Mouse (Mus musculus) intestine, embryonic 14.5 days (tissue): ENCODE data around the gene Traf3ip3. TPM values are rescaled to one million over a fixed set of nuclear protein-coding genes. Genes with fewer than 3 reads are reported as not detected.

ENCODE experiments used
- ATAC-seq: fragments of 200-750 bp; cut with Nextera tagmentation; replicated peaks from 2 replicates; pipeline ENCODE4 v1.8.0; 2017; ENCODE audit warnings: low read depth, moderate number of reproducible peaks, moderate TSS enrichment, moderate library complexity; ENCODE audit not compliant: low FRiP score, low TSS enrichment
- DNase-seq: peaks from one replicate; pipeline ENCODE4 v3.0.0-alpha.2; 2018; ENCODE audit warnings: low spot score
- H3K27ac ChIP-seq: fragments of 300-500 bp; sonication (generic); 2 replicates; pipeline ENCODE4 v1.5.1; 2014; ENCODE audit warnings: low read depth, mild to moderate bottlenecking, control low read depth
- H3K27me3 ChIP-seq: fragments of 300-500 bp; sonication (generic); replicated peaks from 2 replicates; pipeline ENCODE4 v1.6.1; 2014; ENCODE audit warnings: low read length, control low read depth; ENCODE audit not compliant: control insufficient read depth, insufficient read depth
- H3K36me3 ChIP-seq: fragments of 300-500 bp; sonication (generic); 2 replicates; pipeline ENCODE4 v1.6.1; 2014; ENCODE audit warnings: low read length, control low read depth; ENCODE audit not compliant: control insufficient read depth, insufficient read depth
- H3K4me1 ChIP-seq: fragments of 300-500 bp; sonication (generic); replicated peaks from 2 replicates; pipeline ENCODE4 v1.6.1; 2014; ENCODE audit warnings: low read length, control low read depth, mixed read lengths; ENCODE audit not compliant: control insufficient read depth, insufficient read depth
- H3K4me2 ChIP-seq: fragments of 300-500 bp; sonication (generic); 2 replicates; pipeline ENCODE4 v1.6.1; 2014; ENCODE audit warnings: low read length
- H3K4me3 ChIP-seq: fragments of 300-500 bp; sonication (generic); 2 replicates; pipeline ENCODE4 v1.5.1; 2014; ENCODE audit warnings: low read depth, low read length, control low read depth, mixed read lengths
- H3K9ac ChIP-seq: fragments of 300-500 bp; sonication (generic); 2 replicates; pipeline ENCODE4 v1.6.1; 2014; ENCODE audit warnings: mild to moderate bottlenecking, low read length
- H3K9me3 ChIP-seq: fragments of 300-500 bp; sonication (generic); 2 replicates; pipeline ENCODE4 v1.6.1; 2016; ENCODE audit warnings: low read length, control low read depth; ENCODE audit not compliant: control insufficient read depth
- WGBS: fragments of 180-500 bp; shearing (Covaris S2); extraction: QIAGEN DNeasy Blood & Tissue Kit; methylation state at CpG from one replicate; pipeline ENCODE4 v1.1.7; 2014; 5-methylcytosine and 5-hydroxymethylcytosine counted together
- polyA plus RNA-seq: library from polyadenylated mRNA; unstranded; fragments of >200 nt; fragmentation: Nextera tagmentation; extraction: Ambion mirVana; gene quantifications from 2 replicates; pipeline ENCODE4 v1.2.1, GENCODE M21; 2014

The Traf3ip3 gene
- polyA plus RNA-seq, 1 experiment from 2014 or later, result 3.5 TPM

GRCm38 (mm10) chr1:193130839-193131238 is 70.7 kb downstream of the Traf3ip3 start:
- peak overlapping the region; percentile 60 for H3K4me2 ChIP-seq
- ATAC-seq, result peak; percentile 44
- no peak overlapping the region for H3K9ac ChIP-seq
- H3K36me3 ChIP-seq, result peaks cover 22% of the 10 kb centered on the region
- no peaks in the 10 kb centered on the region for H3K9me3 ChIP-seq
- peak overlapping the region; percentile 85 for H3K4me3 ChIP-seq
- H3K4me1 ChIP-seq, result peaks cover 15% of the 10 kb centered on the region
- WGBS, result 46% methylated on average over 8 of the region's 8 CpGs
- peak overlapping the region; percentile 60 for H3K27ac ChIP-seq
- no peaks in the 10 kb centered on the region for H3K27me3 ChIP-seq
- DNase-seq, result no peak

GRCm38 (mm10) chr1:193130456-193130825 is 71.1 kb downstream of the Traf3ip3 start:
- peak overlapping the region; percentile 60 for H3K27ac ChIP-seq

GRCm38 (mm10) chr1:193129786-193130455 is 71.6 kb downstream of the Traf3ip3 start, which contains the start of gene Diexf:
Gene Diexf, minus strand, starts transcription at chr1:193130272.
- peak within 1 kb of the TSS; percentile 60 for H3K27ac ChIP-seq
- H3K9me3 ChIP-seq, result no peaks in the 10 kb centered on the region
- peak within 1 kb of the TSS; percentile 75 for H3K9ac ChIP-seq
- ATAC-seq (peak; percentile 84), DNase-seq (peak; percentile 100)
- peaks cover 15% of the 10 kb centered on the region for H3K4me1 ChIP-seq
- WGBS, result under 1% methylated on average over 61 of the region's 61 CpGs
- H3K36me3 ChIP-seq, result peaks cover 24% of the 10 kb centered on the region
- peak within 1 kb of the TSS; percentile 60 for H3K4me2 ChIP-seq
- H3K27me3 ChIP-seq, result no peaks in the 10 kb centered on the region
- peak within 1 kb of the TSS; percentile 85 for H3K4me3 ChIP-seq

More at GRCm38 (mm10) chr1:193130456-193130825, 71.1 kb downstream of the Traf3ip3 start:
- DNase-seq, result no peak
- Histone ChIP-seq H3K4me2 (peak overlapping the region; percentile 60), H3K4me3 (peak overlapping the region; percentile 85), H3K27me3 (no peaks in the 10 kb centered on the region), H3K36me3 (peaks cover 22% of the 10 kb centered on the region), H3K9ac (peak overlapping the region; percentile 41), H3K9me3 (no peaks in the 10 kb centered on the region), H3K4me1 (peaks cover 15% of the 10 kb centered on the region)
- peak; percentile 18; the same call in 1 of the 2 replicates for ATAC-seq
- WGBS, result 24% methylated on average over 11 of the region's 11 CpGs

GRCm38 (mm10) chr1:193129321-193129720 is 72.2 kb downstream of the Traf3ip3 start:
- Histone ChIP-seq H3K27me3 (no peaks in the 10 kb centered on the region), H3K4me2 (peak overlapping the region; percentile 54), H3K36me3 (peaks cover 30% of the 10 kb centered on the region), H3K9me3 (no peaks in the 10 kb centered on the region), H3K4me1 (peaks cover 15% of the 10 kb centered on the region), H3K27ac (no peak overlapping the region), H3K9ac (peak overlapping the region; percentile 75), H3K4me3 (peak overlapping the region; percentile 85)
- DNase-seq, result no peak
- WGBS, result 28% methylated on average over 5 of the region's 5 CpGs
- ATAC-seq, result no peak

GRCm38 (mm10) chr1:193128055-193128454 is 73.4 kb downstream of the Traf3ip3 start:
- no peaks in the 10 kb centered on the region for H3K9me3 ChIP-seq
- no peak overlapping the region for H3K27ac ChIP-seq
- H3K4me3 ChIP-seq, result no peak overlapping the region
- peaks cover 15% of the 10 kb centered on the region for H3K4me1 ChIP-seq
- no peaks in the 10 kb centered on the region for H3K27me3 ChIP-seq
- ATAC-seq (no peak), DNase-seq (no peak)
- H3K4me2 ChIP-seq, result no peak overlapping the region
- no peak overlapping the region for H3K9ac ChIP-seq
- WGBS, result 90% methylated on average over 6 of the region's 6 CpGs
- H3K36me3 ChIP-seq, result peaks cover 41% of the 10 kb centered on the region

GRCm38 (mm10) chr1:193125835-193126234 is 75.7 kb downstream of the Traf3ip3 start:
- H3K4me3 ChIP-seq, result no peak overlapping the region
- H3K9ac ChIP-seq, result no peak overlapping the region
- no peak for ATAC-seq
- no peak overlapping the region for H3K4me2 ChIP-seq
- peaks cover 12% of the 10 kb centered on the region for H3K4me1 ChIP-seq
- no peak for DNase-seq
- H3K27me3 ChIP-seq, result no peaks in the 10 kb centered on the region
- H3K9me3 ChIP-seq, result no peaks in the 10 kb centered on the region
- WGBS, result 82% methylated on average over 4 of the region's 4 CpGs
- H3K27ac ChIP-seq, result no peak overlapping the region
- H3K36me3 ChIP-seq, result peaks cover 63% of the 10 kb centered on the region

Other genes with a start within 250 kb of the Traf3ip3 start
- gene Syt14, start 165.9 kb downstream of the Traf3ip3 start, polyA plus RNA-seq, result 3.3 and 4.2 TPM in 2 replicates
- 11.2 and 12.1 TPM in 2 replicates for gene Diexf, start 71.4 kb downstream of the Traf3ip3 start, polyA plus RNA-seq
- 69.1 and 71.5 TPM in 2 replicates for gene Irf6, start 48.6 kb downstream of the Traf3ip3 start, polyA plus RNA-seq
- 15.6 and 17.1 TPM in 2 replicates for gene A130010J15Rik, start 33.7 kb downstream of the Traf3ip3 start, polyA plus RNA-seq
- 3.4 and 4.0 TPM in 2 replicates for gene Lamb3, start 6.0 kb upstream of the Traf3ip3 start, polyA plus RNA-seq
- gene Hsd11b1, start 62.4 kb upstream of the Traf3ip3 start, polyA plus RNA-seq, result 0.36 and 0.87 TPM in 2 replicates
- 23.3 and 24.3 TPM in 2 replicates for gene G0s2, start 71.5 kb upstream of the Traf3ip3 start, polyA plus RNA-seq
- gene Camk1g, start 168.6 kb upstream of the Traf3ip3 start, polyA plus RNA-seq, result 9.5 and 10.7 TPM in 2 replicates